Mouse (Mus musculus): ENCODE measurements around the gene Tmem9b.

DNA sequence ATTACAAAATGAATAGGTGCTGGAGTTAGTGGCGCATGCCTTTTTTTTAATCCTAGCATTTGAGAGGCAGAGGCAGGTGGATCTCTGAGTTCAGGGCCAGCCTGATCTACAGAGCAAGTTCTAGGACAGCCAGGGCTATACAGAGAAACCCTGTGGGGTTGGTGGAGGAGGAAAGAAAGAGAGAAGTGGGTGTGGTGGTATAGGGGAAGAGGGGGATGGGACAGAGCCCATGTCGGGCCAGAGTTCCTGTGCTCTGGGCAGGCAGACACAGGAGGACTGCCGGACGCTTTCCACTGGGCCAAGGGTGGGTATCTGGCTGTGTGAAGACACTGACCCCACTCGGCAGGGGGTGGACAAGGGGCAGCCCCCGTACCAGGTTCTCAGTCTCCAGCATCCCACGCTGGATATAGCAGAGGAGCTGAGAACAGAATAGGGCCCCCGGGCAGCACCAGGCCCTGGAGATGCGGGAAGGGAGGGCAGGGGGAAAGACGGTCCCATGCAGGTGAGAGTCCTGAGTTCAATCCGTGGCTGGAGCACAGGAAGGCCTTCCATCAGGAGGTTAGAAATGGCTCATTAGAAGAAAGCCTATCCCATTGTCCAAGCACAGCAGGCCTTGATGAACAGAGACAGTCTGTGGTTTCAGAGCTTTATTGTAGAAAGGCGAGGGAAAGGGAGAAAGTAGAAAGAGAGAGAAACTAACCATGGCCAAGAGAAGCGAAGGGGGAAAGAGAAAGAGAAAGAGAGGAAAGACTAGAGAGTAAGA lies 57.9 kb downstream of the Tmem9b start:
- no peak for TF ChIP-seq POLR2A (IDR thresholded peaks at IDR 0.05; ENCODE audit: low read depth, low read length)
- TF ChIP-seq CTCF (IDR thresholded peaks at IDR 0.05; ENCODE audit: extremely low read depth, insufficient read length, insufficient replicate concordance, low read depth, low read length), result no peak

Data from small intestine, adult 2 months (tissue).